Mouse (Mus musculus) gastrocnemius, postnatal 4 days (tissue): ENCODE measurements around the gene Rin2. TPM values are rescaled to one million over a fixed set of nuclear protein-coding genes. Genes with fewer than 3 reads are reported as not detected.
"Not testable (repeated sequence)": the region's sequence is repeated elsewhere in the genome, so short reads cannot be mapped to it uniquely, and the experiment has no call there.

Experiments
- DNase-seq, 2 experiments: peaks; one replicate each; pipeline ENCODE4 v3.0.0; 2021 to 2022; ENCODE audit warnings: low spot score in 2 of 2, mixed read lengths in 2 of 2
- total RNA-seq, 2 experiments: library from RNA; stranded (reverse); gene quantifications; 2 replicates each; pipeline ENCODE4 v1.2.3; 2021

The Rin2 gene
- total RNA-seq, 2 experiments from 2014 or later = 25.4 to 25.5 TPM

- peak in 1 of 2 experiments; percentile 61 for DNase-seq
Measured at GRCm38 (mm10) chr2:145884913-145885785, 210.1 kb downstream of the Rin2 start.

- DNase-seq = peak in 1 of 2 experiments; percentile 56
Measured at GRCm38 (mm10) chr2:145887937-145888765, 213.1 kb downstream of the Rin2 start.

- no peak for DNase-seq
Measured at GRCm38 (mm10) chr2:145888766-145889480, 213.9 kb downstream of the Rin2 start.

GRCm38 (mm10) chr2:145890571-145890970 lies 215.6 kb downstream of the Rin2 start:
- no peak for DNase-seq

DNA sequence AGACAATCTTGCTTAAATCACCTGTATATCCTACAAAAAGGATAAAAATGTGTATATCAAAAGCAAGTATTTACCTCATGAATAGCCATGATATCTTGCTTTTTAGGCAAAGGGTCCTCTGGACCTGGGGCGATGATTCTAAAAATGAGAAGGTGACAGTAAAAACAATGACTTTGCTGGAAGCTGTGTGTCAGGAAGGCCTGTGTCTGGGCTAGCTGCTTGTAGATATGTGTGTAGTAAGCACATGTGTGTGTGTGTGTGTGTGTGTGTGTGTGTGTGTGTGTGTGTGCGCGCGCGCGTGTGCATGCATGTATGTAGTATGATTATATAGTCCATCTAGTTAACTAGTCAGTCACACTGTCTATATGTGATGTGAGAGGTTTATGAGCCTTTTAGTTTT lies 218.7 kb downstream of the Rin2 start:
- DNase-seq = no peak

DNA sequence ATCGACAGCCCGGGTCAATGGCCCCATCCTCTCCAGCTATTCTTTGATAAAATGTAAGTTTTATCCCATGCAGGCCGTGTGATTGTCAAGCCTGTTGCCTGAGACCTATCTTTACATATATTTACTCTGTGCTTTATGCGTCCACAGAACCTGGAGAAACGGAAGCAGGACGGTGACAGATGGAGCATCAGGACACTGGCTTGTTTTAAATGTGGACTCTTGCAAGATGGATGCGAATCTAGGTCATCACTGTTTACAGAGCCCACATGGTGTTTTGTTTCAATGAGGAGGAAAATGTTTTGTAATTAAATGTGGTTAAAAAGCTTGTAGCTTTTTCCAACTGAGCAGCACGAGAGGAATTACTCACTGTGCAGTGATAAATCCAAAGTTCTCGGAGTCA lies 223.1 kb downstream of the Rin2 start:
- no peak for DNase-seq

GRCm38 (mm10) chr2:145900318-145900717 lies 225.3 kb downstream of the Rin2 start:
- not testable (repeated sequence) for DNase-seq

DNA sequence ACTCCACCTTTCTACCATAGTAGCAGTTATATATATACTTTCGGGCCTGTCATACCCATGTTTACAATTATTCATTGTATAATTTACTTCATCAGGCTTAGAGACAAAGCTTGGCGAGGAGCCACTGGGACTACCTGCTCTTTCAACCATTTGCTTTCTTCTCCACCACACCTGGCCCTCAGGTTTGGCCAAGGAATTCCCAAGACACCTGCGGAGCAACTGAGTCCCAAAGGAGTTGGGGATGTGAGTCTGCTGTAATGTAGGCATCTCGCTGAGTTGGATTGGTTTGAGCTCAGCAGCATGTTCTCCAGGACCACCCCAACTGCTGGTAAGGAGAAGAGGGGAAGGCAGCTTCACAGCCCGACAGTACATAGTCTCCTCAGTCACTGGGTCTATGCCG lies 226.8 kb downstream of the Rin2 start, which contains the start of gene Naa20:
Gene Naa20, plus strand, starts transcription at position 239 of the 400 bp plus-strand sequence.
- no peak for DNase-seq

- DNase-seq = peak; percentile 76 to 90
Measured at GRCm38 (mm10) chr2:145903061-145903901, 228.3 kb downstream of the Rin2 start.

GRCm38 (mm10) chr2:145903983-145904616 lies 229.1 kb downstream of the Rin2 start:
- DNase-seq = no peak

GRCm38 (mm10) chr2:145905156-145905555 lies 230.1 kb downstream of the Rin2 start:
- DNase-seq = no peak

- DNase-seq = not testable (repeated sequence)
Measured at GRCm38 (mm10) chr2:145905884-145906283, 230.9 kb downstream of the Rin2 start.

DNA sequence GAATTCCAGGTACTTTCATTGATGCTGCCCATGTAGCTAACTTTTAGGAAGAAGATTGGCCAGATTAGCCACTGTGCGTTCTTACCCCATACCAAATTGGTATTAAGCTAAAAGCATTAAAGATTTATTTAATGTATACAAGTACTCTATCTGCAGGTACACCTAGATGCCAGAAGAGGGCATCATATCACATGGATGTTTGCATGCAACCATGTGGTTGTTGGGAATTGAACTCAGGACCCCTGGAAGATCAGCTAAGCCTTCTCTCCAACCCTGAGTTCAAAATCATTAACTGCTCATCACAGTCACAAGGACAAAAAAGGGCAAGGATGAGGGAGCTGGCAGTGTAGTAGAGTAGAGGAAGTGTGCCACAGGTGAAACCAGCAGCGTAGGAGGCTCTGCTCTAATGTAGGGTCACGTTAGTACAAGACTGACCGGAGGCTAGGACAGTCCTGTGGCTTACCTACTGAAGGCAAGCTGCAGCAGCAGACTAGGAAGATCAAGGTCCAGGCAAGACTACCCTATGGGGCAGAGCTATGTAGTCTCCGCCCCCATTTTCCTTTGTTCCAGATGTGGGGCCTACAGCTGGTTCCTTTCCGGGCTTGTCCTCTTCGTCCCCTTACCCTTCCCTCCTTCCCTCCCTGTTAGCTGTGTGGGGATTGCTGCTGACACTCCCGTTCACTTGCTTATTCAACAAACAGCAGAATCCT lies 246.1 kb downstream of the Rin2 start:
- no peak for DNase-seq

- peak; percentile 75 to 94 for DNase-seq
Measured at GRCm38 (mm10) chr2:145934339-145935231, 259.6 kb downstream of the Rin2 start, which contains the start of the genes Cfap61 and Crnkl1. TSS of gene Cfap61 (plus strand) at chr2:145934784. TSS of gene Crnkl1 (minus strand) at chr2:145935014.

DNA sequence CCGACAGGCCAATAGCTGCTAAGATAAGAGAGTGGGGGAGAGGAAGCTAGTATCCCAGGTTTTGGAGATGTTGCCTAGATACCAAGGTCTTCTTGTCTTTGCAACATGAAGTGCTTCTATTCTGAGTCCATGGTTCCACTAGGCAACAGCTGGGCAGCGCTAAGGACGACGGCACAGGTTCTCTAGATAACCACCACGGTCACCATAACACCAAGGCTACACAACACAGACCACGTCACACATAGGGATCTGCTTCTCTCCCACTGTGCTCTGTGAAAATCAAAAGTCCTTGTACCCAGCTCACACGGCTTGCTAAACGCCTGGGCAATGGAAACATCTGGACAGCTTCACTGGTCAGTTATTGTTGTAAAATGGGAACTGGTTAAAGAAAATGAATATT lies 262.0 kb downstream of the Rin2 start:
- DNase-seq = no peak
